ENCODE assay signal across 8 mouse cellular contexts in genomic region chr9:13303976-13304375, GRCm38 (mm10). TPM values are rescaled to one million over a fixed set of nuclear protein-coding genes. Genes with fewer than 3 reads are reported as not detected.
DNase-seq lines count a peak whose midpoint lies in the region; ATAC-seq and TF ChIP-seq lines count a peak whose summit lies in the region.

No protein-coding gene starts in this region.

- H3K27ac ChIP-seq in heart, embryonic 11.5 days (ENCODE audit: low read depth, low read length) = peak overlapping the region; percentile 41; the same call in 1 of the 2 replicates
- H3K27ac ChIP-seq in liver, adult 2 months (replicated peaks; ENCODE audit: insufficient read depth, low read depth, low read length) = peak overlapping the region; percentile 52
- peak overlapping the region; percentile 29; the same call in 1 of the 2 replicates for H3K27ac ChIP-seq in neural tube, embryonic 14.5 days (ENCODE audit: low read depth, low read length)
- no peak overlapping the region for H3K27ac ChIP-seq in forebrain, embryonic 14.5 days (ENCODE audit: low read depth, low read length)

- H3K79me2 ChIP-seq in liver, adult 2 months (ENCODE audit: control insufficient read depth, insufficient read depth, low read length) = peaks cover 3% of the 10 kb centered on the region; the same call in 1 of the 2 replicates

- ATAC-seq in heart, embryonic 11.5 days (replicated peaks; ENCODE audit: insufficient number of reproducible peaks, low FRiP score, low TSS enrichment) = no peak
- ATAC-seq in neural tube, embryonic 14.5 days (ENCODE audit: low read depth) = 0 out of 2 replicates have a peak, but pooled peaks have one; percentile 6
- no peak for ATAC-seq in forebrain, embryonic 14.5 days

- no peaks in the 10 kb centered on the region for H3K27me3 ChIP-seq in heart, embryonic 11.5 days (ENCODE audit: control insufficient read depth, insufficient read depth, low read length)
- no peaks in the 10 kb centered on the region for H3K27me3 ChIP-seq in liver, adult 2 months (ENCODE audit: control insufficient read depth, insufficient read depth, low read length)
- H3K27me3 ChIP-seq in neural tube, embryonic 14.5 days (ENCODE audit: control insufficient read depth, insufficient read depth, low read length) = no peaks in the 10 kb centered on the region
- no peaks in the 10 kb centered on the region for H3K27me3 ChIP-seq in forebrain, embryonic 14.5 days (replicated peaks; ENCODE audit: control insufficient read depth, insufficient read depth, low read length)

- DNase-seq in A20 (ENCODE audit: low read depth, low spot score) = peak; percentile 72
- peak; percentile 41 for DNase-seq in Muller cell, postnatal 12 days (ENCODE audit: inconsistent ontology term)
- DNase-seq in liver, adult 2 months (ENCODE audit: extremely low read depth, low read depth, low spot score) = peak; percentile 39
- no peak for DNase-seq in thymus, postnatal 14 days
- DNase-seq in thymus, postnatal 25 days = no peak
- no peak for DNase-seq in forebrain, embryonic 14.5 days (ENCODE audit: low spot score)

- 53% methylated on average over 6 of the region's 6 CpGs for WGBS in heart, embryonic 11.5 days (ENCODE audit: insufficient replicate concordance)
- 60% methylated on average over 6 of the region's 6 CpGs for WGBS in liver, adult 2 months
- WGBS in neural tube, embryonic 14.5 days = 23% methylated on average over 6 of the region's 6 CpGs
- 39% methylated on average over 6 of the region's 6 CpGs for WGBS in forebrain, embryonic 14.5 days

- no peak overlapping the region for H3K4me3 ChIP-seq in heart, embryonic 11.5 days (ENCODE audit: low read depth, low read length)
- H3K4me3 ChIP-seq in liver, adult 2 months (ENCODE audit: insufficient read depth, low read depth, low read length) = no peak overlapping the region
- no peak overlapping the region for H3K4me3 ChIP-seq in neural tube, embryonic 14.5 days (ENCODE audit: low read depth, low read length)
- H3K4me3 ChIP-seq in forebrain, embryonic 14.5 days (ENCODE audit: low read depth, low read length) = no peak overlapping the region

- H3K9ac ChIP-seq in heart, embryonic 11.5 days (ENCODE audit: low read depth, low read length) = no peak overlapping the region
- 0 out of 2 replicates have a peak overlapping the region, but pooled peaks have one; percentile 38 for H3K9ac ChIP-seq in liver, adult 2 months (ENCODE audit: low read depth, low read length)
- no peak overlapping the region for H3K9ac ChIP-seq in neural tube, embryonic 14.5 days (replicated peaks; ENCODE audit: low read depth, low read length)
- H3K9ac ChIP-seq in forebrain, embryonic 14.5 days (ENCODE audit: low read length) = no peak overlapping the region

- peaks cover 67% of the 10 kb centered on the region for H3K4me1 ChIP-seq in heart, embryonic 11.5 days (ENCODE audit: control insufficient read depth, insufficient read depth, low read length)
- H3K4me1 ChIP-seq in liver, adult 2 months (ENCODE audit: control insufficient read depth, insufficient read depth, low read length) = peaks cover 9% of the 10 kb centered on the region; the same call in 1 of the 2 replicates
- peaks cover 61% of the 10 kb centered on the region for H3K4me1 ChIP-seq in neural tube, embryonic 14.5 days (ENCODE audit: control insufficient read depth, insufficient read depth, low read length)
- peaks cover 38% of the 10 kb centered on the region for H3K4me1 ChIP-seq in forebrain, embryonic 14.5 days (ENCODE audit: control insufficient read depth, insufficient read depth, low read length)

- H3K4me2 ChIP-seq in heart, embryonic 11.5 days = peak overlapping the region; percentile 25; the same call in 1 of the 2 replicates
- no peak overlapping the region for H3K4me2 ChIP-seq in neural tube, embryonic 14.5 days (ENCODE audit: low read depth, low read length)
- no peak overlapping the region for H3K4me2 ChIP-seq in forebrain, embryonic 14.5 days (ENCODE audit: low read length)

- no peak for TF ChIP-seq POLR2A in liver, adult 2 months (IDR thresholded peaks at IDR 0.05; ENCODE audit: extremely low read depth, insufficient read depth, low read length)

- TF ChIP-seq CTCF in liver, adult 2 months (IDR thresholded peaks at IDR 0.05; ENCODE audit: low read depth, low read length) = no peak

- no peaks in the 10 kb centered on the region for H3K36me3 ChIP-seq in heart, embryonic 11.5 days (ENCODE audit: control insufficient read depth, insufficient read depth, low read length)
- no peaks in the 10 kb centered on the region for H3K36me3 ChIP-seq in liver, adult 2 months (ENCODE audit: control insufficient read depth, insufficient read depth, low read length)
- H3K36me3 ChIP-seq in neural tube, embryonic 14.5 days (ENCODE audit: control insufficient read depth, insufficient read depth, low read length) = no peaks in the 10 kb centered on the region
- H3K36me3 ChIP-seq in forebrain, embryonic 14.5 days (ENCODE audit: control insufficient read depth, insufficient read depth, low read length) = no peaks in the 10 kb centered on the region

- H3K9me3 ChIP-seq in heart, embryonic 11.5 days (replicated peaks; ENCODE audit: control insufficient read depth, low read length) = no peaks in the 10 kb centered on the region
- no peaks in the 10 kb centered on the region for H3K9me3 ChIP-seq in neural tube, embryonic 14.5 days (ENCODE audit: control insufficient read depth, low read length)
- H3K9me3 ChIP-seq in forebrain, embryonic 14.5 days (replicated peaks; ENCODE audit: control insufficient read depth, low read length) = no peaks in the 10 kb centered on the region

RNA-seq across cellular contexts. Expression of gene Maml2, which starts 6.2 kb away (rescaled TPM):
- polyA plus RNA-seq in heart, embryonic 11.5 days (2014; fragmentation: Nextera tagmentation; extraction: Ambion mirVana) = 9.1 and 9.2 TPM in 2 replicates
- total RNA-seq in liver, adult 2 months (2014; rRNA removed) = 1.2 and 1.7 TPM in 2 replicates
- polyA plus RNA-seq in liver, adult 2 months (2012; rRNA removed) = 0.50 and 0.77 TPM in 2 replicates
- 12.7 and 13.2 TPM in 2 replicates for polyA plus RNA-seq in neural tube, embryonic 14.5 days (2014; fragmentation: Nextera tagmentation; extraction: Ambion mirVana)
- polyA plus RNA-seq in forebrain, embryonic 14.5 days (2014; fragmentation: Nextera tagmentation; extraction: Ambion mirVana) = 6.3 and 7.2 TPM in 2 replicates

RNA-seq across cellular contexts. Expression of gene Ccdc82, which starts 57.2 kb away (rescaled TPM):
- polyA plus RNA-seq in heart, embryonic 11.5 days (2014; fragmentation: Nextera tagmentation; extraction: Ambion mirVana) = 7.8 and 8.0 TPM in 2 replicates
- total RNA-seq in liver, adult 2 months (2014; rRNA removed) = 6.9 and 7.9 TPM in 2 replicates
- polyA plus RNA-seq in liver, adult 2 months (2012; rRNA removed) = 1.0 and 1.6 TPM in 2 replicates
- 20.8 and 21.9 TPM in 2 replicates for polyA plus RNA-seq in neural tube, embryonic 14.5 days (2014; fragmentation: Nextera tagmentation; extraction: Ambion mirVana)
- 8.3 and 11.1 TPM in 2 replicates for polyA plus RNA-seq in forebrain, embryonic 14.5 days (2014; fragmentation: Nextera tagmentation; extraction: Ambion mirVana)

RNA-seq across cellular contexts. Expression of gene Jrkl, which starts 58.3 kb away (rescaled TPM):
- 6.7 and 7.1 TPM in 2 replicates for polyA plus RNA-seq in heart, embryonic 11.5 days (2014; fragmentation: Nextera tagmentation; extraction: Ambion mirVana)
- total RNA-seq in liver, adult 2 months (2014; rRNA removed) = 1.7 and 2.7 TPM in 2 replicates
- polyA plus RNA-seq in liver, adult 2 months (2012; rRNA removed) = 0.12 TPM in 2 replicates
- polyA plus RNA-seq in neural tube, embryonic 14.5 days (2014; fragmentation: Nextera tagmentation; extraction: Ambion mirVana) = 9.1 and 11.7 TPM in 2 replicates
- 9.0 and 11.0 TPM in 2 replicates for polyA plus RNA-seq in forebrain, embryonic 14.5 days (2014; fragmentation: Nextera tagmentation; extraction: Ambion mirVana)

Comparison
In these comparisons a context has a peak if more than half of its experiments do, and no peak if none do; other contexts are left out.
1. DNase-seq: peak in A20 (single experiment), Muller cell, postnatal 12 days (single experiment) and liver, adult 2 months (single experiment); none in thymus, postnatal 14 days (single experiment), thymus, postnatal 25 days (single experiment) and forebrain, embryonic 14.5 days (single experiment).